In genomic region chr5:124022365-124022764, GRCm38 (mm10) we compare ENCODE assay signal across 12 mouse cellular contexts. TPM values are rescaled to one million over a fixed set of nuclear protein-coding genes. Genes with fewer than 3 reads are reported as not detected.
DNase-seq lines count a peak whose midpoint lies in the region; ATAC-seq and TF ChIP-seq lines count a peak whose summit lies in the region.
"Had no signal": no experiment of that assay in that cellular context is flagged by ENCODE, and none has a peak within 500 bp of the region (broad histone marks: within the 10 kb centered on the region; RNA-seq: fewer than 3 reads in every experiment).

No protein-coding gene starts in this region.

- TF ChIP-seq CTCF in midbrain, postnatal 0 days (IDR thresholded peaks at IDR 0.05) = no peak
- no peak for TF ChIP-seq CTCF in lung, adult 2 months (IDR thresholded peaks at IDR 0.05; ENCODE audit: insufficient read depth, low read length)

- no peak for ATAC-seq in erythroblast, adult 5-6 weeks (replicated peaks; ENCODE audit: low FRiP score, poor library complexity, severe bottlenecking)
- ATAC-seq in midbrain, postnatal 0 days (ENCODE audit: low FRiP score) = no peak
- ATAC-seq in common myeloid progenitor, adult 5-6 weeks (replicated peaks; ENCODE audit: low read depth, poor library complexity, severe bottlenecking) = peak; percentile 17; the same call in 1 of the 2 replicates

- no peak overlapping the region for H3K4me2 ChIP-seq in midbrain, postnatal 0 days (ENCODE audit: low read depth, low read length, poor library complexity, severe bottlenecking)
- H3K4me2 ChIP-seq: heart, embryonic 11.5 days had no signal

- no peak for TF ChIP-seq POLR2A in lung, adult 2 months (IDR thresholded peaks at IDR 0.05; ENCODE audit: borderline replicate concordance, extremely low read depth, low read depth, low read length)

- peaks cover 76% of the 10 kb centered on the region for H3K36me3 ChIP-seq in erythroblast, embryonic 14.5 days (ENCODE audit: control insufficient read depth)
- H3K36me3 ChIP-seq in midbrain, embryonic 10.5 days = peaks cover 57% of the 10 kb centered on the region
- no peaks in the 10 kb centered on the region for H3K36me3 ChIP-seq in midbrain, postnatal 0 days (ENCODE audit: insufficient read depth, low read length)

- H3K4me3 ChIP-seq in erythroblast, embryonic 14.5 days (replicated peaks) = peak overlapping the region; percentile 35
- no peak overlapping the region for H3K4me3 ChIP-seq in midbrain, embryonic 10.5 days
- no peak overlapping the region for H3K4me3 ChIP-seq in midbrain, postnatal 0 days (ENCODE audit: low read depth, low read length)
- H3K4me3 ChIP-seq in lung, adult 2 months (replicated peaks; ENCODE audit: extremely low read depth, low read depth, low read length) = no peak overlapping the region

- WGBS in midbrain, embryonic 10.5 days = 87% methylated on average over 7 of the region's 7 CpGs
- WGBS in midbrain, postnatal 0 days = 78% methylated on average over 7 of the region's 7 CpGs
- 57% methylated on average over 7 of the region's 7 CpGs for WGBS in lung, adult 2 months

- no peaks in the 10 kb centered on the region for H3K27me3 ChIP-seq in erythroblast, embryonic 14.5 days (ENCODE audit: control insufficient read depth)
- H3K27me3 ChIP-seq in midbrain, embryonic 10.5 days (ENCODE audit: low read depth, poor library complexity, severe bottlenecking) = no peaks in the 10 kb centered on the region
- H3K27me3 ChIP-seq in midbrain, postnatal 0 days (ENCODE audit: insufficient read depth, low read length) = no peaks in the 10 kb centered on the region

- 0 out of 2 replicates have a peak overlapping the region, but pooled peaks have one; percentile 38 for H3K27ac ChIP-seq in midbrain, embryonic 10.5 days (replicated peaks)
- H3K27ac ChIP-seq in midbrain, postnatal 0 days (ENCODE audit: low read depth, low read length) = no peak overlapping the region

- no peak overlapping the region for H3K9ac ChIP-seq in midbrain, postnatal 0 days (replicated peaks; ENCODE audit: low read length, poor library complexity, severe bottlenecking)

- DNase-seq in midbrain, embryonic 10.5 days (ENCODE audit: low spot score) = no peak
- no peak for DNase-seq in midbrain, postnatal 0 days (ENCODE audit: low spot score)
- DNase-seq in naive thymus-derived CD4-positive, alpha-beta T cell, adult 2 months (ENCODE audit: low read depth) = peak; percentile 73
- no peak for DNase-seq in right cerebral cortex, postnatal 36 days (ENCODE audit: low spot score in 2 of 2)
- DNase-seq in lung, adult 2 months = no peak
- DNase-seq: kidney, postnatal 36 days; lung, postnatal 14 days; right cerebral cortex, postnatal 4 days had no signal

- no peaks in the 10 kb centered on the region for H3K9me3 ChIP-seq in erythroblast, embryonic 14.5 days (ENCODE audit: control insufficient read depth, low read length)
- no peaks in the 10 kb centered on the region for H3K9me3 ChIP-seq in midbrain, embryonic 10.5 days (replicated peaks)
- H3K9me3 ChIP-seq in midbrain, postnatal 0 days (ENCODE audit: low read length) = no peaks in the 10 kb centered on the region

- H3K4me1 ChIP-seq in erythroblast, embryonic 14.5 days (ENCODE audit: control insufficient read depth) = peaks cover 95% of the 10 kb centered on the region
- peaks cover 96% of the 10 kb centered on the region for H3K4me1 ChIP-seq in midbrain, embryonic 10.5 days
- peaks cover 6% of the 10 kb centered on the region; the same call in 1 of the 2 replicates for H3K4me1 ChIP-seq in midbrain, postnatal 0 days (ENCODE audit: insufficient read depth, low read length)
- peaks cover 40% of the 10 kb centered on the region for H3K4me1 ChIP-seq in lung, adult 2 months (ENCODE audit: control insufficient read depth, insufficient read depth, low read length)

RNA-seq across cellular contexts. Expression of gene Vps37b, which starts 9.7 kb away (rescaled TPM):
- 19.6 and 21.1 TPM in 2 replicates for polyA plus RNA-seq in erythroblast, embryonic 14.5 days (2012)
- total RNA-seq in erythroblast, adult 5-6 weeks (2015; ENCODE audit: low replicate concordance) = 14.4 and 27.9 TPM in 2 replicates
- total RNA-seq in erythroblast, adult 5-6 weeks (2017; ENCODE audit: low replicate concordance) = 6.8 and 7.9 TPM in 2 replicates
- 58.1 and 69.2 TPM in 2 replicates for polyA plus RNA-seq in midbrain, embryonic 10.5 days (2016; fragmentation: Nextera tagmentation; extraction: Ambion mirVana)
- total RNA-seq in midbrain, postnatal 0 days (2014; rRNA removed) = 52.3 and 75.5 TPM in 2 replicates
- polyA plus RNA-seq in midbrain, postnatal 0 days (2015; fragmentation: Nextera tagmentation; extraction: Ambion mirVana) = 54.3 and 56.2 TPM in 2 replicates
- 21.4 and 21.9 TPM in 2 replicates for total RNA-seq in common myeloid progenitor, adult 5-6 weeks (2017)
- polyA plus RNA-seq in lung, adult 2 months (2012; rRNA removed) = 36.6 and 39.3 TPM in 2 replicates

RNA-seq across cellular contexts. Expression of gene Hip1r, which starts 48.9 kb away (rescaled TPM):
- 0.37 and 0.38 TPM in 2 replicates for polyA plus RNA-seq in erythroblast, embryonic 14.5 days (2012)
- total RNA-seq in erythroblast, adult 5-6 weeks (2015; ENCODE audit: low replicate concordance) = 1.9 and 5.2 TPM in 2 replicates
- total RNA-seq in erythroblast, adult 5-6 weeks (2017; ENCODE audit: low replicate concordance) = 4.9 and 10.3 TPM in 2 replicates
- polyA plus RNA-seq in midbrain, embryonic 10.5 days (2016; fragmentation: Nextera tagmentation; extraction: Ambion mirVana) = 6.6 and 9.2 TPM in 2 replicates
- 42.9 and 45.4 TPM in 2 replicates for total RNA-seq in midbrain, postnatal 0 days (2014; rRNA removed)
- polyA plus RNA-seq in midbrain, postnatal 0 days (2015; fragmentation: Nextera tagmentation; extraction: Ambion mirVana) = 25.8 and 30.8 TPM in 2 replicates
- total RNA-seq in common myeloid progenitor, adult 5-6 weeks (2017) = 13.0 and 13.6 TPM in 2 replicates
- 31.9 and 36.4 TPM in 2 replicates for polyA plus RNA-seq in lung, adult 2 months (2012; rRNA removed)
